Mouse (Mus musculus) MEL (cell line): ENCODE results near the gene Mfsd4b5.
"Not testable (repeated sequence)": the region's sequence is repeated elsewhere in the genome, so short reads cannot be mapped to it uniquely, and the experiment has no call there.

Experiments
- CTCF ChIP-seq, 3 experiments: IDR thresholded peaks in 2 of 3; conservative IDR thresholded peaks in 1 of 3; 2 replicates each; pipeline ENCODE4 v1.5.1; 2011 to 2012; ENCODE audit warnings: low read length in 3 of 3, low read depth in 2 of 3, mild to moderate bottlenecking in 2 of 3, improper control_type of control experiment in 1 of 3, inconsistent platforms in 1 of 3, mixed read lengths in 1 of 3, moderate library complexity in 1 of 3; ENCODE audit not compliant: control insufficient read depth in 1 of 3, insufficient read depth in 1 of 3, poor library complexity in 1 of 3, severe bottlenecking in 1 of 3
- EP300 ChIP-seq, 2 experiments: IDR thresholded peaks; 2 replicates each; pipeline ENCODE4 v1.6.1; 2011; ENCODE audit warnings: improper control_type of control experiment in 2 of 2, low read length in 2 of 2, low read depth in 1 of 2, mild to moderate bottlenecking in 1 of 2
- ETS1 ChIP-seq: IDR thresholded peaks from 2 replicates; pipeline ENCODE4 v1.6.1; 2012; ENCODE audit warnings: low read depth, mild to moderate bottlenecking, inconsistent platforms, low read length, improper control_type of control experiment, moderate library complexity
- HCFC1 ChIP-seq: IDR thresholded peaks from 2 replicates; pipeline ENCODE4 v1.6.1; 2012; ENCODE audit warnings: low read depth, mild to moderate bottlenecking, inconsistent platforms, low read length, improper control_type of control experiment, moderate library complexity
- MAX ChIP-seq: IDR thresholded peaks from 2 replicates; pipeline ENCODE4 v1.6.1; 2011; ENCODE audit warnings: low read length, improper control_type of control experiment
- MYB ChIP-seq: IDR thresholded peaks from 2 replicates; pipeline ENCODE4 v1.6.1; 2011; ENCODE audit warnings: mild to moderate bottlenecking, low read depth, low read length, improper control_type of control experiment
- NRF1 ChIP-seq: IDR thresholded peaks from 2 replicates; pipeline ENCODE4 v1.6.1; 2014; ENCODE audit warnings: low read depth, mild to moderate bottlenecking, inconsistent platforms, low read length, improper control_type of control experiment, moderate library complexity; ENCODE audit not compliant: poor library complexity, insufficient read depth, severe bottlenecking
- POLR2A ChIP-seq, 2 experiments: IDR thresholded peaks; 2 replicates each; pipeline ENCODE4 v1.6.1; 2011 to 2012; ENCODE audit warnings: low read length in 2 of 2, mild to moderate bottlenecking in 2 of 2, control low read depth in 1 of 2, improper control_type of control experiment in 1 of 2, low read depth in 1 of 2, moderate library complexity in 1 of 2; ENCODE audit not compliant: control insufficient read depth in 1 of 2, insufficient read depth in 1 of 2, poor library complexity in 1 of 2
- POLR2AphosphoS5 ChIP-seq: IDR thresholded peaks from 2 replicates; pipeline ENCODE4 v1.6.1; 2012; ENCODE audit warnings: low read depth, borderline replicate concordance, mild to moderate bottlenecking, inconsistent platforms, low read length, moderate library complexity, mixed read lengths
- TCF12 ChIP-seq: IDR thresholded peaks from 2 replicates; pipeline ENCODE4 v1.6.1; 2014; ENCODE audit warnings: low read depth, mild to moderate bottlenecking, inconsistent platforms, low read length, improper control_type of control experiment, moderate library complexity

DNA sequence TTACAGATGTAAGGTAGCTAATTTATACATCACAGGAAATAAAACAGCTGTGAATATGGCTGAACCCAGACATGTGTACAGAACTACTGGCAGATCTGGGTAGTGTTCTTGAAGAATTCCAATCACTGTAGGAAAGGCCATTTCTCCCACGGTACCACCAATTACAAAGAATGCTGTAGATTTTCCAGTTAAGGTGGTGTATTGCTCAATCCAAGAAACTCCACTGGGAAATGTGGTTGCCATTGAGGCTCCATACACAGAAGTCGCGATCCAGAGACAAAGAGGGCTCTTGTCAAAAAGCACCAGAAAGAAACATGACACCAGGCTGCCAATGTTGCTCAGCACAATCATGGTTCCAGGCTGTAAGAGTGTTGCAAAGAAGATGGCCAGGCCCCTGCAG, 39.3 kb downstream of the Mfsd4b5 start:
- TF ChIP-seq CTCF (IDR thresholded peaks at IDR 0.05 in 2 of 3, conservative IDR thresholded peaks at IDR 0.05 in 1 of 3; ENCODE audit: control insufficient read depth in 1 of 3, insufficient read depth in 1 of 3, low read depth in 2 of 3, low read length in 3 of 3, poor library complexity in 1 of 3, severe bottlenecking in 1 of 3); MAX; TCF12; EP300 (IDR thresholded peaks at IDR 0.05; ENCODE audit: low read depth in 1 of 2, low read length in 2 of 2); POLR2A (IDR thresholded peaks at IDR 0.05; ENCODE audit: control insufficient read depth in 1 of 2, insufficient read depth in 1 of 2, low read depth in 1 of 2, low read length in 2 of 2, poor library complexity in 1 of 2); MYB; POLR2AphosphoS5; ETS1; HCFC1; NRF1: not testable (repeated sequence)
